Mouse (Mus musculus) cerebellum, postnatal 10 days (tissue): ENCODE results near the gene Sctr.
A peak's percentile ranks its signal among the peaks of the same experiment; 100 is the strongest.

Experiments used
- DNase-seq, 2 experiments: peaks; one replicate each; pipeline ENCODE4 v3.0.0; 2021; ENCODE audit warnings: mixed read lengths in 2 of 2

Sctr gene

DNA sequence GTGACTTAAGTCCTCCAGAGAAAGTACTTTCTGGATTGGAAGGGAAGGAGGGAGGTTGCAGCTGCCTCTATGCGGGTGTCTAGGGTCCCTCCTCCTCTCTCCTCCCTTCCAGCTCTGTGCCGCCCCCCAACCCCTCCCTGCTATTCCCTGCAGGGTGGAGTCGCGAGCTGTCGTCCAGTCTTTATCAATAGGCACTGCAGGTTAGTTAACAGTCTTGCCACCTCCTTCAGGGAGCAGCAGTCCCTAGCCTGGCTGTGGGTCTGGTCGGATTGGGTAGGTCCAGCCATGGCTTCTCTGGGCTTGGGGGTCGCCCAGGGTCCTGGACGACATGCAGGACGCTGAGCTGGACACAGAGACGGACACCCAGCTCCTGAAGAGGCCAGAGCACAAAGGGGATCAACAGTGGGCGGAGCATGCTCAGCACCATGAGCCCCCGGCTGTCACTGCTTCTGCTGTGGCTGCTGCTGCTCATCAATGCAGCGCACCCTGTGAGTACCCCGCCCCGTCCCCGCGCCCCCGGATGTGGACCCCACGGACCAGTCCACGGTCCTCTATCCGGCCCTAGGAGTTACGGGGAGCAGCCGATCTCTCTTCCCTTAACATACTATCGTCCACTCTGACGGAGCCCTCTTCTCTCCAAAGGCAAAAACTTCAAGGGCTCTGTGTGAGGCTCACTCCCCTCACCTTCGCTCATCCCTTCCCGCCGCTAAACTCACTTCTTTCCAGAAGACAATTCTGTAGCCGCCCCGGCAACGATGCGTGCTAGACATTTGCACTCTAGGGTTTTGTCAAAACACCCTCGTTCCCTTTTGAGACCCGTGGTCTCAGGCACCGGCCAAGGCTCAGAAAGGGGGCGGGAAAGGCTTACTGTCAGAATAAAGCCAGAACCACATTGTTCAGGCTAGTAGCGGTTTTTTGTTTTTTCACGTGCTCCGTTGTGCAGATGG lies at the start of gene Sctr:
Gene Sctr (plus strand): TSS at position 51 of the 947 bp plus-strand sequence.
- DNase-seq: peak in 1 of 2 experiments; percentile 36

GRCm38 (mm10) chr1:119957716-119958222 lies 48.9 kb upstream of the Sctr start:
- DNase-seq: peak; percentile 82 to 85

DNA sequence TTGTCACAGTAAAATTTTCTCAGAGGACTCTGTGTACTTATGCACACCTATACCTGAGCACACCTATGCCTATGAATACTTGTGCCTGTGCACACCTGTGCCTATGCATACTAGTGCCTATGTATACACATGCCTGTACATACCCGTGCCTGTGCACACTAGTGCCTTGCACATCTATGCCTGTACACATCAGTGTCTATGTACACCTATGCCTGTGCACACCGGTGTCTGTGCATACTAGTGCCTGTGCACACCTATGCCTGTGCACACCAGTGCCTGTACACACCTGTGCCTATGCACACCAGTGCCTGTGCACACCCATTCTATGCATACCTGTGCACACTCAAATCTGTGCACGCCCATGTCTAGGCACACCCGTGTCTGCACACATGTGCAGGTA lies 47.2 kb upstream of the Sctr start:
- DNase-seq: no peak

DNA sequence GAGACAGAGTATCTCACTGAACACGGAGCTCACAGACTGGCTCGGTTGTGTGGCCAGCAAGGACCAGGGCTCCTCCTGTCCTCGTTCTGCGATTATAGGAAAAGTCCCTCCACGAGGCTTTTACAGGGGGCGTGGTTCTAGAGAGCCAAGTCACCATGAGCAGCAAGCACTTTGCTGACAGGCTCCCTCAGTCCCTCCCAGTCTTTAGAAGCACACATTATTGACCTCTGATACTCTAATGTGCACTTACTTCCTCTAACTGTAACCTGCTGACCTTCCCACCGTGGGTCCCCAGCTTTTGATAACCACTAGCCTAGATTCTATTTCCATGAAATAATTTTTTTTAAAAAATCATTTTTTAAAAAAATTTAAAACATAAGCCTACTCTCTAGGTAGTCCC lies 46.8 kb upstream of the Sctr start:
- DNase-seq: no peak

- DNase-seq: no peak
Measured at GRCm38 (mm10) chr1:119965804-119966514, 40.7 kb upstream of the Sctr start.

GRCm38 (mm10) chr1:119973117-119973516 lies 33.6 kb upstream of the Sctr start:
- no peak for DNase-seq

DNA sequence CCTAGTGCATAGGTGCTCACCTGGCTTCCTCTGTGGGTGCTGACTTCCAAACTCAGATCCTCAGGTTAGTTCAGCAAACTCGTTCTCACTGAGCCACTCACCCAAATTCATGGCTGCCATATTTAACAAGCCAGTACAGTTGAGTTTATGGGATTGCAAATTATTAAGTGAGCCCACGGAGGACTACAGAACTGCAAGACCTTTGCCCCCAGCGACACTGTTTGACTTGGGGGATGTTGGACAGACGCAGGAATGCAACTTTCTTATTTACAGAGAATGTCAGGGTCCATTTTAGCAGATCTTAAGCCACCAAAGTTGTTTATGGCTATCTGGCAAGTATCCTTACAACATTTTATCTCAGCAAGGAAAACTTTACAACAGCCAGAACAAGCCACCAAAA lies 31.6 kb upstream of the Sctr start:
- DNase-seq: no peak

DNA sequence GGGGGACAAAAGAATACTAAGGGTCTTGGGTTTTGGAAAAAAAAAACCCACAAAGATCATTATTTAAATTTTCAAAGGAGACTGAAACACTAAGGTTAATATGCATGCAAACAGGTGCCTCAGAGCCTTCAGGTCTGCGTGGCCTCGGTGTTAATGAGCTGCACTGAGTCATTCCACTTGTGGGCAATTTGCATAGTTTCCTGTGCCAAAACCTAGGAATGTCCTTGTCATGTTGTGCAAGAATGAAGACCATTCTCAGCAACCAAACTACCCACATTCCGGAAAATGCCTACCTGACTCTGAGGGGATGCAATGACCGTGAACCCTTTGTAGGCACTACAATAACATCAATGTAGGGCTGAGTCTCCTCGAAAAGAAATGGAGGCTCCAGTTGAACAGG lies 20.1 kb upstream of the Sctr start:
- no peak for DNase-seq

DNA sequence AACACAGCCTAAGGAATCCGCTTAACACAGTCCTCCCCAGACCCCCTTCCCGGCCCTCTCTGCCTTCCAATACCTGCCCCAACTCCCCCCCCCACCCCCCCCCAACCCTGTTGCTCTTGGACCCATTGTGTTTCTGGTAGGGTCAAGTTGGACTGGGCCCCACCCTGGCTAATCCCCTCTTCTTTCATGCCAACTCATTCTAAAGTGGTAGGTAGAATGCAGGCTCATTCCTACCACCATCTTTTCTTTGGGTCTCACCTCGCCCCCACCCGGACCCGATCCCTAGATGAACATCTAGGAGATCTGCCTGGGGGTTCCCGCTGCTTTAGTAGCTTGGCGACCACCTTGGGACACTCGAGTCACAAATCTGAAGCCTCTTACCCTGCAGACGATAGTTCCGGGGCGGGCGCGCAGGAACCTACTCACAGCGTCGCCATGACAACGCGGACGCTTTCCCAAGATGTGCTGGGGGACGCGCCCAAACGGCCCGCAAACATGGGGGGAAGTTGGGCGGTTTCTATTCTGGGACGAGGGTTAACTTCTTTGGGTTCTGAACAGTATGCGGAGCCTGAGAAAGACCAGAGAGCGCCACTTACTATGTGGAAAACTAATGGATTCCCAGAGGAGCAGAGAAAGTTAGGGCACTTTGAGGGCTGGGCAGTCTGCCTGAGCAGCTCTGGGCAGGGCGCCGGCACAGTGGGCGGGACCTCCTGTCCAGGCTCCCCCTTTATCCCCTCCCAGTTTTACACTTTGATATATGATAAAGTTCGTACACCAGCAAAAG lies 9.7 kb upstream of the Sctr start, which contains the start of gene Cfap221:
Gene Cfap221 (minus strand): TSS at position 437 of the 784 bp plus-strand sequence.
- DNase-seq: peak; percentile 55 to 67

GRCm38 (mm10) chr1:119997644-119998043 lies 9.1 kb upstream of the Sctr start:
- peak; percentile 31 to 33 for DNase-seq

DNA sequence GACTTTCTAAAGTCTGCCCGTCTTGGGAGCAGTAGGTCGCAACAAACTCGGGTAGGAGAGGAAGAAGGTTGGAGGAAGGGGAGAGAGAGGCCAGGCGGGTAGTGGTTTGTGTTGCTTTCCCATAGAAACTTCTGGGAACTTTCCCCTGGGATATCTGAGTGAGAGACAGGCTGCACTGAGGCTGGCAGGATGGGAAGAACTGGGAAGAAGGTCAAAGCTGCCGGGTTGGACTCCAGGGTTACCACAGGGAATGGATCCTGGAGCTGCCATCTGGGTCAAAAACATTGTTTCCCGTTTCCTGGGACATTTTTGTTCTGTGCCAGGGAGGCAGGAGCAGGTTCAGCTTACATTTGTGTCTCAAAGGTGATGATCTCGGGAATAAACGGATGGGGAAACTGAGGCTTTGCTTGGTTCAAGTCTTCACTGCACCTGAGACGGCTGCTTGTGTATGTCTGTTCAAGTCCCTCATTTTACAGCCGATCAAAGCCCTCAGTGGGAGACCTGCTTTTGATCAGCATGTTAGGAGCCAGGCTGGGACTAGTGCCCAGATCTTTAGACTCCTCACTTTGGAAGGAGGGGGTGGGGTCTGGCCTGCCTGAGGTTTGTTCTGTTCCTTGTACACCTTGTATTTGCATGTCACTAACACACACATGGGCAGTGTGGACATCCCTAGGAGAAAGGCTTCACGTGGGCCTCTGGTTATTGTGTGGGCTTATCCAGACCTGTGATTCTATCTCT lies 1.3 kb downstream of the Sctr start:
- DNase-seq: peak in 1 of 2 experiments; percentile 52

GRCm38 (mm10) chr1:120012638-120013037 lies 5.9 kb downstream of the Sctr start:
- peak in 1 of 2 experiments; percentile 51 for DNase-seq

DNA sequence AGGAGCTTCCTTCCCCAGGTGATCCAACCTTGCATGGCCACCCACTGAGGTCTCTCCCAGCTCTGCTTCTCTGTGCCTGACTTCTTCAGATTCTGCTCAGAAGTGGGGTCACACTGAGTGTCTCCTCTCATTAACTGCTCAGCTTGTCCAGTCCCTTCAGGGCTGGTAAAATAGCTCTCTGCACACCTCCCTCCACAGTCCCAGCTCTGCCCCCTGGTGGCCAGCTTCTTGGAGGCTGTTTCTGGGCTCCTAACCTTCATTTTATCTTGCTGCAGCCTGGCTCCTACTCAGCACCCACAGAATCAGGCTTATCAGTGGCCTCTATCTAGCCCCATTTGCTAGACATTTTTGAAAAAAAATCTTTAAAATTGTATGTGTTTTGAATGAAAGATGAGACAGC lies 6.4 kb downstream of the Sctr start:
- DNase-seq: peak; percentile 89 to 92

DNA sequence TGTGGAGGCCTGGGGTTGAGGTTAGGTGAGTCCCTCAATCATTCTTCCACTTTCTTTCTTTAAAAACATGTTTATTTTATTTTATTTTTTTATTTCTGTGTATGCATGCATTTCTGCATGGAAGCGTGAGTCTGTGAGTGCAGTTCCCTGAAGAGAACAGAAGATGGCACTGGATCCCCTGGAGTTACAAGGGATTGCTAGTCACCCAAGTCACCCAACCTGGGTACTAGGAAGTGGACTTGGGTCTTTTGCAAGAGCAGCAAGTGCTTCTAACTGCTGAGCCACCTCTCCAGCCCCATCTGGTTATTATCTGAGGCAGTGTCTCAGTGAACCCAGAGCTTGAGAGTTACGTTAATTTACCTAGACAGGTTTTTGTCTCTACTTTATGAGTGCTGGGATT lies 9.5 kb downstream of the Sctr start:
- peak in 1 of 2 experiments; percentile 38 for DNase-seq

GRCm38 (mm10) chr1:120018900-120019299 lies 12.2 kb downstream of the Sctr start:
- DNase-seq: no peak

GRCm38 (mm10) chr1:120019428-120019827 lies 12.7 kb downstream of the Sctr start:
- DNase-seq: no peak

- DNase-seq: no peak
Measured at GRCm38 (mm10) chr1:120020322-120020897, 13.7 kb downstream of the Sctr start.

- DNase-seq: peak; percentile 69 to 80
Measured at GRCm38 (mm10) chr1:120021951-120022350, 15.3 kb downstream of the Sctr start.

- no peak for DNase-seq
Measured at GRCm38 (mm10) chr1:120024331-120025049, 17.8 kb downstream of the Sctr start.

GRCm38 (mm10) chr1:120025050-120025439 lies 18.4 kb downstream of the Sctr start:
- no peak for DNase-seq

- DNase-seq: peak; percentile 88 to 91
Measured at GRCm38 (mm10) chr1:120027693-120028092, 21.0 kb downstream of the Sctr start.
